Mouse (Mus musculus): ENCODE measurements around the gene D11Wsu47e.

Gene D11Wsu47e

GRCm38 (mm10) chr11:113733631-113734364 is 49.6 kb downstream of the D11Wsu47e start:
- in situ Hi-C loops (cut with MboI, MseI), result no loop called here

GRCm38 (mm10) chr11:113735151-113735550 is 50.9 kb downstream of the D11Wsu47e start:
- in situ Hi-C loops (cut with MboI, MseI), result no loop called here

- in situ Hi-C loops (cut with MboI, MseI), result no loop called here
These were observed 52.8 kb downstream of the D11Wsu47e start for GRCm38 (mm10) chr11:113736848-113737552.

- in situ Hi-C loops (cut with MboI, MseI), result no loop called here
These were observed 53.3 kb downstream of the D11Wsu47e start for GRCm38 (mm10) chr11:113737553-113737854.

- in situ Hi-C loops (cut with MboI, MseI), result no loop called here
These were observed 53.7 kb downstream of the D11Wsu47e start for GRCm38 (mm10) chr11:113737912-113738311.

- in situ Hi-C loops (cut with MboI, MseI), result no loop called here
These were observed 55.0 kb downstream of the D11Wsu47e start for GRCm38 (mm10) chr11:113739213-113739612.

GRCm38 (mm10) chr11:113740100-113740499 is 55.9 kb downstream of the D11Wsu47e start:
- in situ Hi-C loops (cut with MboI, MseI), result no loop called here

GRCm38 (mm10) chr11:113742998-113743397 is 58.8 kb downstream of the D11Wsu47e start:
- in situ Hi-C loops (cut with MboI, MseI), result no loop called here

Data from regulatory T cell (primary cell).